Mouse (Mus musculus): ENCODE measurements around the gene Zic2. TPM values are rescaled to one million over a fixed set of nuclear protein-coding genes. Genes with fewer than 3 reads are reported as not detected.
A peak's percentile ranks its signal among the peaks of the same experiment; 100 is the strongest.

The Zic2 gene
- polyA plus RNA-seq, 1 experiment: not detected

GRCm38 (mm10) chr14:122467926-122468841 is 7.1 kb upstream of the Zic2 start:
- TF ChIP-seq POLR2A (IDR thresholded peaks at IDR 0.05; ENCODE audit: borderline replicate concordance, low read depth, low read length) (no peak), CTCF (IDR thresholded peaks at IDR 0.05; ENCODE audit: low read depth, low read length) (no peak)
- no peak overlapping the region for H3K4me3 ChIP-seq (ENCODE audit: insufficient read depth, low read length)

DNA sequence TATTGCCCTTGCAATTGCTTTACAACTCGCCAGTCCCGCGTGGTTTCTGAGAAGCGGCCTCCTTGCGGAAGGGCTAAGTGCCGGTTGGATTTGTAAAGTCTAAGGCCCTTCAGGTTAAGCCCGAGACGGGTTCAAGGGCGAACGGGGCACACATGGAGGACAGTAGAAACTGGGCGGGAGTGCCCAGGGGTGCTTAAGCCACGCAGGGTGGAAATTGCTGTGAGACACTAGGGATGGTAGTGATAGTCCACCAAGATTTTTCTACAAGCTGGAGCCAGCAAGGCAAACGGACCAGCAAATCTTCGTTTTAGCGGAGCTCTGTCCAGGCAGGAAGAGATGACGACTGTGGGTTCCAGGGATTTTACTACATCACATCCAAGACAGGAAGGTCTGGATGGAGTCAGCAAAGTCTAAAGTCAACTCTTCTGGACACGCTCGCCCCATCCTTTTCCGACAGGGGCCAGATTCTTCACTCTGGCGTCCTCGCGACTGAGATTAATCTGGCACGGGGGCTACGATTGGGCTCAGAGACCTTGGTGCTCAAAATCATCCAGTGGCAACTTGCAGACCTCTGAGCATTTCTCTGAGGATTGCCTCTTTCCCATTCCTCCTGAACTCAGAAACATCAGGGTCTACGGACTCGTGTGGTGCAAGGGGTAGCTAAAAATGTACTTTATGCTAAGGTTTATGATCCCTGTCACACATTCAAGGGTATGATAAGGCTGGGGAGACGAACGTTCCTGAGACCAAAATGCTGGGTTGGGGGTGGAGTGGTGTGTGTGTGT is 6.1 kb upstream of the Zic2 start:
- Histone ChIP-seq H3K4me1 (ENCODE audit: control insufficient read depth, insufficient read depth, low read length) (peaks cover 2% of the 10 kb centered on the region; the same call in 1 of the 2 replicates), H3K27ac (ENCODE audit: insufficient read depth, low read depth, low read length) (no peak overlapping the region), H3K4me3 (ENCODE audit: insufficient read depth, low read length) (no peak overlapping the region)
- TF ChIP-seq POLR2A (IDR thresholded peaks at IDR 0.05; ENCODE audit: borderline replicate concordance, low read depth, low read length) (no peak), CTCF (IDR thresholded peaks at IDR 0.05; ENCODE audit: low read depth, low read length) (no peak)

More at GRCm38 (mm10) chr14:122467926-122468841, 7.1 kb upstream of the Zic2 start:
- Histone ChIP-seq H3K27ac (ENCODE audit: insufficient read depth, low read depth, low read length) (no peak overlapping the region), H3K4me1 (ENCODE audit: control insufficient read depth, insufficient read depth, low read length) (peaks cover 2% of the 10 kb centered on the region; the same call in 1 of the 2 replicates)

- H3K4me3 ChIP-seq (ENCODE audit: insufficient read depth, low read length): peak overlapping the region; percentile 9; the same call in 1 of the 2 replicates
- H3K27ac ChIP-seq (ENCODE audit: insufficient read depth, low read depth, low read length): no peak overlapping the region
- TF ChIP-seq POLR2A (IDR thresholded peaks at IDR 0.05; ENCODE audit: borderline replicate concordance, low read depth, low read length) (no peak), CTCF (IDR thresholded peaks at IDR 0.05; ENCODE audit: low read depth, low read length) (no peak)
- H3K4me1 ChIP-seq (ENCODE audit: control insufficient read depth, insufficient read depth, low read length): peaks cover 2% of the 10 kb centered on the region; the same call in 1 of the 2 replicates
Measured at GRCm38 (mm10) chr14:122471449-122472085, 3.7 kb upstream of the Zic2 start.

DNA sequence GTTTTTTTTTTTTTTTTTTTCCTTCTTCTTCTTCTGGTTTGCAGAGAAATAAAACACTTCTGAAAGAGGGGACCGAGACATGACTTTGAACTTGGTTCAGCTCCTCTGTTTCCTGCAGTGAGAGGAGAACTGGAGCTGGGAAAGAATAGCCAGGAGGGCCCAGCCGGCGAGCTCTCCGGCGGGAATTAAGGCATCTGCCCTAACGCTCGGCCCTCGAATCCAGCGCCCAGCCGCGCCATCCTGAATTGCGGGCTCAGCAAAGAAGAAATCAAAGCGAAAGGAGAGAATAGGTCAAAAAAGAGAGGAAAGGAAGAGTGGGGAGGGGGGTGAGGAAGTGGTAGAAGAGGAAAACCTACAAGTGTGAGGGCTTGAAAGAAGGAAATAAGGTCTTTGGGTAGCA is 3.1 kb upstream of the Zic2 start:
- H3K4me1 ChIP-seq (ENCODE audit: control insufficient read depth, insufficient read depth, low read length): peaks cover 2% of the 10 kb centered on the region; the same call in 1 of the 2 replicates
- no peak overlapping the region for H3K4me3 ChIP-seq (ENCODE audit: insufficient read depth, low read length)
- no peak overlapping the region for H3K27ac ChIP-seq (ENCODE audit: insufficient read depth, low read depth, low read length)
- no peak for TF ChIP-seq CTCF (IDR thresholded peaks at IDR 0.05; ENCODE audit: low read depth, low read length)
- no peak for TF ChIP-seq POLR2A (IDR thresholded peaks at IDR 0.05; ENCODE audit: borderline replicate concordance, low read depth, low read length)

GRCm38 (mm10) chr14:122472647-122473046 is 2.6 kb upstream of the Zic2 start:
- TF ChIP-seq CTCF (IDR thresholded peaks at IDR 0.05; ENCODE audit: low read depth, low read length) (no peak), POLR2A (IDR thresholded peaks at IDR 0.05; ENCODE audit: borderline replicate concordance, low read depth, low read length) (no peak)
- peaks cover 2% of the 10 kb centered on the region; the same call in 1 of the 2 replicates for H3K4me1 ChIP-seq (ENCODE audit: control insufficient read depth, insufficient read depth, low read length)
- no peak overlapping the region for H3K4me3 ChIP-seq (ENCODE audit: insufficient read depth, low read length)
- H3K27ac ChIP-seq (ENCODE audit: insufficient read depth, low read depth, low read length): no peak overlapping the region

- H3K27ac ChIP-seq (ENCODE audit: insufficient read depth, low read depth, low read length): no peak overlapping the region
- peaks cover 2% of the 10 kb centered on the region; the same call in 1 of the 2 replicates for H3K4me1 ChIP-seq (ENCODE audit: control insufficient read depth, insufficient read depth, low read length)
- H3K4me3 ChIP-seq (ENCODE audit: insufficient read depth, low read length): no peak overlapping the region
- TF ChIP-seq POLR2A (IDR thresholded peaks at IDR 0.05; ENCODE audit: borderline replicate concordance, low read depth, low read length) (no peak), CTCF (IDR thresholded peaks at IDR 0.05; ENCODE audit: low read depth, low read length) (no peak)
Measured at GRCm38 (mm10) chr14:122473211-122473751, 2.0 kb upstream of the Zic2 start.

DNA sequence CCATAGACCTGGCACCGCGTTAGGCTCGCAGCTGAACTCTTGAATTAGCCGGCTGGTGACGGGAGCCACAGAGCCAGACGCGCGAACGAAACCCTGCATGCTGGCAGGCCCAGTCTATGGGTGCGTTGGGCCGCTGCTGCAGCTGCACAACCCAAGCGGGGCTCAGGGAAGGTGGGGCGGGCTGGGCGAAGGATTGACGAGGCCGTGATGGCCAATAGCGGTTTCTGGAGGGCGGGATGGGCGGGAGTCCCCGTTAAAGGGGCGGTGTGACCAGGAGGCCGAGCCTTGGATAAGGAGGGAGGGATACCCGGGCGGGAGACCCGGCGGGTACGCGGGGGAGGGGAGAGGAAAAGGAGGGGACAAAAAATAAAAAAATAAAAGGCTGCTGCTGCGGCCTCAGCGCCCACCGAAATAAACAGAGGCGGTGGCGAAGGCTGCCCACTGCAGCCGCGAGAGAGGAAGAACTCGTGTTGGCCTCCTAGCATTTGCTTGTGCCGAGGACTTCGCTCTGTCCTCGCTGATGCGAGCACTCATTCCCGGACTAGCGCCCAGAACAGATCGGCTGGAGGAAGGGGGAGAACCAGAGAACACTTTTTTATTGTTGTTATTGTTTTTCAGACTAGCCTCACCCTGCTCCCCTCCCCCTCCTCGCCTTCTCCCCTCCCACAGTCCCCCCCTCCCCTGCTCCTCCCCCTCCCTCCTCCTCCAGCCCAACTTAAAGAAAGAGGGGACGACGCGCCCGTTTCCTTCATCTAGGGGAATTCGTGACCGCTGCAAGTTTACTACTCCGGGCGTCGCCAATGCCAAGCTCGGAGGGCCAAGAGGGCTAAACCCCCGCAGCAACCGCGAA is 969 bp upstream of the Zic2 start:
- peaks cover 2% of the 10 kb centered on the region; the same call in 1 of the 2 replicates for H3K4me1 ChIP-seq (ENCODE audit: control insufficient read depth, insufficient read depth, low read length)
- no peak overlapping the region for H3K27ac ChIP-seq (ENCODE audit: insufficient read depth, low read depth, low read length)
- H3K4me3 ChIP-seq (ENCODE audit: insufficient read depth, low read length): peak overlapping the region; percentile 33
- TF ChIP-seq CTCF (IDR thresholded peaks at IDR 0.05; ENCODE audit: low read depth, low read length) (no peak), POLR2A (IDR thresholded peaks at IDR 0.05; ENCODE audit: borderline replicate concordance, low read depth, low read length) (no peak)

- no peak overlapping the region for H3K27ac ChIP-seq (ENCODE audit: insufficient read depth, low read depth, low read length)
- H3K4me3 ChIP-seq (ENCODE audit: insufficient read depth, low read length): peak overlapping the region; percentile 47
- TF ChIP-seq POLR2A (IDR thresholded peaks at IDR 0.05; ENCODE audit: borderline replicate concordance, low read depth, low read length): no peak
- TF ChIP-seq CTCF (IDR thresholded peaks at IDR 0.05; ENCODE audit: low read depth, low read length): no peak
- H3K4me1 ChIP-seq (ENCODE audit: control insufficient read depth, insufficient read depth, low read length): peaks cover 2% of the 10 kb centered on the region; the same call in 1 of the 2 replicates
Measured at GRCm38 (mm10) chr14:122475557-122476040, 364 bp downstream of the Zic2 start.
